Mouse (Mus musculus) cerebellum, postnatal 10 days (tissue): ENCODE measurements around the gene Qdpr.
"Not testable (repeated sequence)": the region's sequence is repeated elsewhere in the genome, so short reads cannot be mapped to it uniquely, and the experiment has no call there.

Experiments used
- DNase-seq, 2 experiments: peaks; one replicate each; pipeline ENCODE4 v3.0.0; 2021; ENCODE audit warnings: mixed read lengths in 2 of 2

Qdpr gene

DNA sequence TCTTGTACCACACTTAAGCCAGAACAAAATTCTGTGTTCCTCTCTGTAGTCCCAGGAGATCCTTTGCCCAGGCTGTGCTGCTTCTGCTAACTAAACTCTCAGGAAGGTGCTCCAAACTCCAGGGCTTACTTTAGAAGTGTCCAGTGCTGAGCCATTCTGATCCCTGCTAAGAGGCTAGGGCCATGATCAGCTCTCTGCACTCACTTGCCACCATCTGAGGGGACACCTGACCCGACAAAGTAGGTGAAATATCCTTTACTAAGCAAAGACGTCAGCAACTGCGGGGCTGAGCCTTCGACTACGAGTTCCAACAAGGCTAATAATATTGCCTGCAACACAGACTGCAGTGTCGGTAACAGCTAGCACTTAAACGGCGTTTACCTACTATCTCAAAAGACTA is 830 bp downstream of the Qdpr start:
- DNase-seq, result no peak

DNA sequence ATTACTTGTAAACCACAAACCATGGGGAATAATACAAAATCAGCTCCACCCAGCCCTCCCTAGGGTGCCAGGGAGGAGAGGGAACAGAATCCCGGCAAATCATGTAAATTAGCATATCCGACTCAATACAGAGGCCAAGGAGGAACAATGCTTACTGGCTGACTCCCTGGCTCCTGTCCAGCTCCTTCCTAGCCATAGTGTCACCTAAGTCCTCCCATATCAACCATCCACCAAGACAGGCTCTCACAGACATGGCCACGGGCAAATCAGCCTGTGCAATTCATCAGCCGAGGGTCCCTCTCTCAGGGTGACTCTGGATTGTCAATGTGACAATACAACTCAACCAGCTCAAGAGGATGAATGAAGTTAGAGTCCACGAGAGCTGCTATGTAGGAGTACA is 1.4 kb downstream of the Qdpr start:
- DNase-seq, result peak; percentile 35

DNA sequence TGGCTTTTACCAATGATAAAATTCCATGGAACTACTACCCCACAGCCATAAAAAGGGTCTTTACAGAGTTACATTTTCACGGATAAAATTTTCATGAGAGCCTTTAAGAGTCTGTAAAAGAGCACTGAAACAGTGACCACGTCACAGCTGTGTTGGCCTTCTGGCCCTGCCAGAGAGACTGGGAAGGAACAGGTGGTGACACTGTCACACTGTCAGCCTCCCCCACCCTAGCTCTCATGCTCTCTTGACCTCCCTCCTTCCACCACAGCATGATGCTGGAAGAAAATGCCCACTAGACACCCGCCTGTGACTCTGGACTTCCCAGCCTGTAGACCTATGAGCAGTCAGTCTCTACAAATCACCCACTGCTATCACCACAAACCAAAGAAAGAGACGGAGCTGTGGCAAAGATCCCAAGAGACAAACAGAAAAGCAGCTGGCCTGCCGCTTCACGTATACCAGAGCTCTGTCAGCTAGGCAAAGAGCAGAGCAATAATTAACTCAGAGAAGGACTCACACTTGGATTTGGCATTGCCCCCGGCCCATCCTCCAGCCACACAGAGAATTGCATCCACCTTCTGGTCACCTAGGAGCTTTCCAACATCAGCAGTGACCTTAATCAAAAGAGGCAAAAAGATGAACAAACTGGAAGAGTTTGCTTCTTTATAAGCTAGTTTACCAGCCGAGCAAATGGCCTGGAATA is 5.8 kb downstream of the Qdpr start:
- peak; percentile 41 to 48 for DNase-seq

- no peak for DNase-seq
Observed at GRCm38 (mm10) chr5:45441745-45442144, 8.3 kb downstream of the Qdpr start.

DNA sequence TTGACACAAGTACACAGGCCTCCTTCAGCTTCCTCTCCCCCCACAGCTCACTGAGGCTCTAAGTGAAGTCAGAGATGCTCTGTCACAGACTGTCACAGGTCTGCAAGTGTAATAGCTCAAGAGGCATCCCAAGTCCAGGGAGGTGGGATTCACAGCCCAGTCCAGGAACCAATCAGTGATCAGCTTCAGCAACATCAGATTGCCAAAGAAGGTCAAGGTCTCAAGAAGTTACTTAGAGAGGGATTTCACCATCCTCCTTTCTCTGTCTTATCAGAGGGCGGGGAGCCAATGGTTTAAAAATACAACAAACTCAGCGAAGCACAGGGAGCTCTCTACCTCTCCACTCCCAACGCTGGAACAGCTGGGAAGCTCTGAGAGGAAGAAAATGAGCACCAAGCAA is 8.9 kb downstream of the Qdpr start:
- DNase-seq, result no peak

DNA sequence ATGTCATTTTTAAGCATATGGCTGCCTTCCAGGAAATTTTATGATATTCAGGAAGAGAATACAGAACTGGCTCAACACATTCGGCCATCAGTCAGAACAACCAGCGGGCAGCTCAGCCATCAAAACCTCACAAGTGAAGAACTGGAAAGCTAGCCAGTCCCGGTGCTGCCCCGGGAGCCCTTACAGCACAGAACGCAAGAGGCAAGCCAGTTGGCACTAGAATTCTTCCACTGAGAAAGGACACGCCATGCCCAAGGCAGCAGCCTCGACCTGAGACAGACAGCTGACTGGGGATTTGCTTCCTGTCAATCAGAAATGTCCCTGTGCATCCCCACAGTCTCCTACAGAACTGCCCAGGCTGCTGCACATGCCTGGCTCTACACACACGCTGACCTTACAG is 11.7 kb downstream of the Qdpr start:
- peak; percentile 74 for DNase-seq

DNA sequence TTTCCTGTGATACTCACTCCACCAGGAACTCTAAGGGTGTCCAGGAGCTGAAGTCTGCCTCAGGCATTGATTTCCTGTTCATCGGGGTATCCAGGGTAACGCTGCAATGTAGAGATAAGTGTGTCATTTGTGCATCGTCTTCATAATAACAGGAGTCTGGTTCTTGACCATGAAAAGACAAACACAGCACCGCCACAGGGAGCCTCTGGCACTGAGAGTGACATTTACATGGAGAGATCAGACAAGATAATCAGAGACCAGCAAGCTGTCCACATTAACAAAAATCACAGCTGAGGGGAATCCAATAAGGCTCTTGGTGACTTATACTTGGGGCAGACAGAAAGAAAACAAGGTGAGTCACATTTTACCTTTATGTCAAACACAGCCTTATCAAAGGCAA is 12.2 kb downstream of the Qdpr start:
- DNase-seq, result peak; percentile 68 to 74

GRCm38 (mm10) chr5:45435967-45436950 is 13.8 kb downstream of the Qdpr start:
- no peak for DNase-seq

GRCm38 (mm10) chr5:45427891-45428290 is 22.1 kb downstream of the Qdpr start:
- DNase-seq, result no peak

GRCm38 (mm10) chr5:45426416-45427034 is 23.5 kb downstream of the Qdpr start:
- no peak for DNase-seq

GRCm38 (mm10) chr5:45425771-45426170 is 24.3 kb downstream of the Qdpr start:
- DNase-seq, result not testable (repeated sequence)

DNA sequence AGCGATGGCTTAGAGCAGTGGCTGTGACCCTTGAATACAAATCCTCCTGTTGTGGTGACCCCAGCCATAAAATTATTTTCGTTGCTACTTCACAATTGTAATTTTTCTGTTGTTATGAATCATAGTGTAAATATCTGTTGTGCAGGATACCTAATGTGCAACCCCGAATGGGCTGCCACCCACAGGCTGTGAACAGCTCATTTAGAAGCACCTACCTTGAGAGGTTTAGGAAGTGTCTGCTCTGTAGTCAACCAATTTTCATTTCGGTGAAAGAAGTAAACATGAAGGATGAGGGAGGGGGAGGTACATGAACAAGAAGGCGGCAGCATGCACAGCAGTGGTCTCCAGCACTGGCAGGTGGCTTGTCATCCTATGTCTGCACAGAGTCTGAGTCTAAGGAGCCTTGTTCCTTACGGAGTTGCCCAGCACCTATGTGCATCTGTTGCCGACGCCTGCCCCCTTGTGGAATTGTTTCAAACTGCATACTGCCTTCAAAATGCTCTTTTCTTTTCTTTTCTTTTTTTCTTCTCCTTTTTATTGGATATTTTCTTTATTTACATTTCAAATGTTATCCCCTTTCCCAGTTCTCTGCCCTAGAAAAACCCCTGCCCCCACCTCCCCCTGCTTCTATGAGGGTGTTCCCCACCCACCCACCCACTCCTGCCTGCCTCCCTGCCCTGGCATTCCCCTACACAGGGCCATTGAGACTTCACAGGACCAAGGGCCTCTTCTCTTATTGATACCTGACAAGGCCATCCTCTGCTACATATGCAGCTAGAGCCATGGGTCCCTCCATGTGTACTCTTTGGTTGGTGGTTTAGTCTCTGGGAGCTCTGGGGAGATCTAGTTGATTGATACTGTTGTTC is 25.8 kb downstream of the Qdpr start:
- DNase-seq, result peak; percentile 77 to 83

DNA sequence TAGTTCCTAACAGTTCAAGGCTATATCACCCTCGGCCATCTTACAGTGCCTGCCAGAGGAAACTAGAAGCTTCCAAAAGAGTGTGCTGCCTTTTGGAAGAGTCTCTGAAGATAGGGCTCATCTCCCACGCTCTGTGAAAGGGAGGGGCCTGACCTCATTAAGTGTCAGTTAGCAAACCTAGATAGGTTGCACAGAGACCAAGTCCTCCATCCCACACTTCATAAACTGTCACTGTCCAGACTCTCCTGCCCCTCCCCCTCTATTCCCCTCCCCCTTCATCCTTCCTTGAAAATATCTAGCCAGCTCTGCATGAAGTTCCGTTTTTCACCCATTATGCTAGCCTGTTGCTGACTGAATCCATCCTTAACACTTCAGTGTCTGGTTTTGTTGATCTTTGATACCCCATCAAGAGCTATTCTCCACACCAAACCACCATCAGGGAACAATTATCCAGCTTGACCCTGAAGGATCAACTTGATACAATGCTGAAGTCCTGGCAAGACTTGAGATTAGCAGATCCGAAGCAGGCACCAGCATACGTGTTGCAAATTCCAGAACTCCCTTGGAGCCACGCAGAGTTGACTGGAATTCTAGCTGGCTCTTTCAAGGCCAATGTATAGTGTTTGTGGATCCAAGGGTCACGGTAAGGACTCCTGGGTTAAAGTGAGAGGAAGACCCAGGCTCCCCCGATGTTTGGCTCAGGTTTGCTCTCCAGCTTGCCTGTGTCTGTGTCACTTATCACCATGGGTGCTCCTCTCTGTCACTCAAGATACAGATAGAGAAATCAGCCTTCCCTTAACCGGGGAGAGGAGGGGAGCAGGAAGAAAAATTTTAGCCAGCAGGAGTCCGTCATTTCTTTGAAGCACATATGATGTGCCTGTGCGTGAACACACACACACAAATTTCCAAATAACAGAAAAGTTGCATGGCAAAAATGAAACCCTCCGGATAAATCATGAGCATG is 27.9 kb downstream of the Qdpr start:
- no peak for DNase-seq

DNA sequence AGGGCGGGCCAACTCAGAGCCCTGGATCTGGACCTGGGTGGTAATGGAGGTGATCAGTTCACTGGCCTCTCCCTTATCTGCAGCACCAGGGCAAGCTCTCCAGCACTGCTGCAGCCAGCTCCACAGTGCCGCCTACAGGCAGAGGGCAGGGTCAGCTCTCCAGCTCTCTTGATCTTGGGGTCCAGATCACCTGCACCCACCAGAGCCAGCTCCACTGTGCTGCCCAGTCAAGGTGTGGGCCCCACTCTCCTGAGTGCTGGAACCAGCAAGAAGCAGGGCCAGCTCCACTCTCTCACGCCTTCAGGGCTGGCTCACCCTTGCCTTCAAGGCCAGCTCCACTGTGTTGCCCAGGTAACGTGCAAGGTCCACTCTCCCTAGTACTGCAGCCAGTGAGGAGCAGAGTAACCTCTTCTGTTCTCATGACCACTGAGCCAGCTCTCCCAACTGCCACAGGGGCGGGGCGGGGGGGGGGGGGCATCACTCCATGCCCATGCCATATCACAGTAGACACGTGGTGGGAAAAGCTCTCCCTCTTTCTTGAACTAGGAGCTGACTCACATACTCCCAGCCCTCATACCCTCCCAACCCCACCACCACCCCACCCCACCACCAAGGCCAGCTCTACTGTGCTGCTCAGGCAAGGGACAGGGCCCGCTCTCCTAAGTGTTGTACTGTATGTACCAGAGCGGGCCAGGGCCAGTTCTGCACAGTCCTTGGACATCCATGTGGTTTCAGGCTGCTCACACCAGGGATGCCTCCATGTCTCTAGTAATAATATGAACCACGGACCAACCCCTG is 30.0 kb downstream of the Qdpr start:
- DNase-seq, result peak; percentile 29 to 30

- no peak for DNase-seq
Observed at GRCm38 (mm10) chr5:45417859-45418443, 32.1 kb downstream of the Qdpr start.

- no peak for DNase-seq
Observed at GRCm38 (mm10) chr5:45416478-45416877, 33.6 kb downstream of the Qdpr start.

- DNase-seq, result no peak
Observed at GRCm38 (mm10) chr5:45406129-45406528, 43.9 kb downstream of the Qdpr start.

DNA sequence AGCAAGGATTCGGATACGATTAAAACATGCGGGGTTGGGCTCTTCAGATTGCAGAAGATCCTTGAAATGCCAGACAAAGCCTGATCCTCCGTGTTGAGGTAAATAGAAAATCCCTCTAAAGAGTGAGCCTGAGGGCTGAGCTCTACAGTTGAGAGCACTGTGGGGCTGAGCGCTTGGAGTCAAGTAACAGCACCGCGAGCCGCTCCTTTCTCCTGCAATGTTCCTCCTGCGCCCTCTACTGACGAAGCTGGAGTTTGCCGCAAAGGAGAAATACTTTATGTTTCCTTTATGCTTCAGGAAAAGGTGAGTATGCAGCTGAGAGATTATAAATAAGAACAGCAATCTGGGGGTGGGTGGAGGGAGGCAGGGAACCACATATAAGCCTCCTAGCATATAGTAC is 47.4 kb downstream of the Qdpr start:
- peak; percentile 89 for DNase-seq

DNA sequence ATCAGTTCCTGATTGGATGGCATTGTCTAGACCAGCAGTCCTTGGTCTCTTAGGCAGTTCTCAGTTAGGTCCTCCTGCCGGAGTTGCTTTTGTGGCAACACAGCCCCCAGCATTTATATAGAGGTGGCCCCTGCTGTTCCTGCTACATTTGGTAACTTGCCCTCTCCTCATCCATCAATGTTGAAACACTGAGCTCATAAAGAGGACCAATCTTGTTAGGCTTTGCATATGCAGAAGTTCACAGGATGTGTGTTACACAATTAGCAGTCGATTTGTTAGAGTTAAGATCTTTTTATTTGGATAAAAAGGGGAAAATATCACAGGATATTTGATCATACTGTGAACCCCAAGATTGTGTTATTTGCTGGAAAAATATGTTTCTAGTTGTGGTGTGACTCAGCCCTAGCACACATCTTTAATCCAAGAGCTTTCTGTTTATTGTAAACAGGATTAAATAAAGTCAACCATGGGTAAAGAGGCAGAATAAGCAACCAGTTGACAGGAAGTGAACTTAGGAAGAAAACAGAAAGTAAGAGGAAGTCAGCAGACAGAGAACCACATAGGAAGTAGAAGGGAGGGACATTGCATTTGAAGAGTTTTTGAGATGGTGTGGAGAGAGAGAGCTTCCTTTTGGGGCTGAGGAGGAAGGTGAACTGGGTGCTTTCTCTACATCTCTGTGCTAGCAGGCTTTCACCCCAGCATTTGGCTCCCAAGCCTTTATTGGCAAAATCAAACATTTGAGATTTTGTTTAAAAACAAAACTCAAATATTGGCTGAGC is 65.8 kb downstream of the Qdpr start:
- no peak for DNase-seq
